Mouse (Mus musculus): ENCODE measurements at regions not wholly inside any gene's neighbourhood (a gene's known extent, or its start where the extent isn't known, plus 50 kb on each side); places are given as distances from the start of the nearest gene placed in this dataset.

DNA sequence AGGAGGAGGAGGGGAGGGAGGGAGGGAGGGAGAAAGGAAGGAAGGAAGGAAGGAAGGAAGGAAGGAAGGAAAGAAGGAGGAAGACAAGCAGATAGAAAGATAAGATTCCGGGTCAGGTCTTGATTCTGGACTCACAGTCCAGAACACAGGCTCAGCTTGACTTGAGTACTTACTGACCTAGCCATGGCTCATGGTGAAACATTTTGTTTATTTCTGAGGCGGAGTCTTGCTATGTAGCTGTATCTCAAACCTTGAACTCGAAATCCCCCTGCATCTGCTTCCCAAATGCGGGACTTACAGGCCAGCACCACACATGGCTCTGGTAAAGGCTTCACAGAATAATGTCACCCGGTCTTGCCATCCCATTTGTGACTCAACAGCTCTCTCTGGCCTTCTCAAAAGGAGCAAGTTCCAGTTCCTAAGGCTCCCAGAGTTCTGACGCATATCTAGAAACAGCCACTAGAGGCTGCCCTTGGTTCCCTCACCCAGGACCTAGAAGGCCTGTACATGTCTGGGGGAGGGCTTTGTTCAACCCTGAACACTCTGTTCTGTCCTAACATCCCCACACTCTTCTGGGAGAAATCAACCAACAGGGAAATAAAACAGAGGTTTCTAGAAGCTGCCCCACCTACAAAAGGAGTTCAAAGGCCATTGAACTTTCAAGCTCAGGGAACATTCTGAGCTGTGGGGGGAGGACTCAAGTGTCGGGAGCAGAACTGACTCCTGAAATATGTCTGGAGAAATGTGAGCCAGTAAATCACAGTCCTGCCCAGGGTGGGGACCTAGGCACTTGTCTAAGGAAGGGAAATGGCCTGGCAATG, 56.2 kb upstream of the Akap13 start:
- in situ Hi-C loops (cut with MboI, MseI), result no loop called here

DNA sequence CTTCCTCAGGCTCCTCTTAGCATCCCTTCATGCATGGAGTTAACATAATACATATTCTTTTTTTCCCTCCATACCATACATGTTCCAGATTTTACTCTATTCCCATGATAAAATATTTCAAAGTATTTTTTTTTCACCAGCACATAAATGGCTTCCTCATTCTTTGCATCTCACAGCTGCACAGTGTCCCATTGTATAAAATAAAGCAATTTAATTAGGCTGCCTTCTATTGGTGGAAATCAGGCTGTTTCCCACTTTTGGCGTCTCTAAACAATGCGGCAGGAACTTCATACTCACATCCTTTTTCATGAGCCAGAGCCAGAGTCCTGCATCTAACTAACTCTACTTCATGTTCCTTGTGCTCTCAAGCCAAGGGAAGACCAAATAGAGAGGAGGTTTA, 54.9 kb upstream of the Akap13 start:
- in situ Hi-C loops (cut with MboI, MseI), result loop anchor here (10.0 kb wide), 1 partner anchor 134 kb away; no protein-coding TSS in a partner anchor

DNA sequence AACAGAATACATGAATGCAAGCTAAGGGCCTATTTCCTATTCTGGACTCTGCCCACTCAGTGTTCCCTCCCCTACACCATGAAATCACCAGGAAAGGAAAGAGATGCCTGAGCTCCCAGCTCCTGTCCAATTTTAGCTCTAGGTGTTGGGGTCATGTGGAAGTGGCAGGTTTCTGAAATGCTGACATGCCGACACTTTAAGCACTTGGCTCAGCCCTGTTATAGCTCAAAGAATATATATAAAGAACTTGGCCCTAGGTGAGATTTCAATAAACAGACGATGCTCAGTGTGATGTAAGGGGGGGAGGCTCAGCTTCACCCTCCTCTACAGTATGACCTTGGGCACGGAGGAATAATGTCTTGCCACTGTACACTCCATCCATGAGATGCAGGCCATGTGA, 50.4 kb upstream of the Akap13 start:
- in situ Hi-C loops (cut with MboI, MseI), result loop anchor here (10.0 kb wide), 1 partner anchor 130 kb away; no protein-coding TSS in a partner anchor
